Mouse (Mus musculus): Measurements from ENCODE around the gene Scarb1.

Gene Scarb1

DNA sequence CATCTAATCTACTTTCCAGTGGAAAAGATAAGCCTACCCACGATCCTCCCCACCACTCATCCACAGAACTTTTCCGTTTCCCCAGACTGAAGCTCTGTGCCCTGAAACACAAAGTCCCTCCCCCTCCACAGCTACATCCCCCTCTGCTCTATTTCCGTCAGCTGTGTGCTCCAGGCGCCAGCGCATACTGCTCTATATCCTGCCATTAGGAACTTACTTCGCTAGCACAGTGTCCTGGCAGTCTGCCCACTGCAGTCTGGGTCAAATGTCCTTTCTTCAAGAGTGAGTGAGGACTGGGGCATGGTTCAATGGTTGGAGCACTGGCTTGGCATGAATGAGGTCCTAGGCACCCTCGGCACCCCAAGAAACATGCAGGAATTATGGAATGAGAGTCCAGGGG lies 23.0 kb upstream of the Scarb1 start:
- peak; percentile 65 for DNase-seq

DNA sequence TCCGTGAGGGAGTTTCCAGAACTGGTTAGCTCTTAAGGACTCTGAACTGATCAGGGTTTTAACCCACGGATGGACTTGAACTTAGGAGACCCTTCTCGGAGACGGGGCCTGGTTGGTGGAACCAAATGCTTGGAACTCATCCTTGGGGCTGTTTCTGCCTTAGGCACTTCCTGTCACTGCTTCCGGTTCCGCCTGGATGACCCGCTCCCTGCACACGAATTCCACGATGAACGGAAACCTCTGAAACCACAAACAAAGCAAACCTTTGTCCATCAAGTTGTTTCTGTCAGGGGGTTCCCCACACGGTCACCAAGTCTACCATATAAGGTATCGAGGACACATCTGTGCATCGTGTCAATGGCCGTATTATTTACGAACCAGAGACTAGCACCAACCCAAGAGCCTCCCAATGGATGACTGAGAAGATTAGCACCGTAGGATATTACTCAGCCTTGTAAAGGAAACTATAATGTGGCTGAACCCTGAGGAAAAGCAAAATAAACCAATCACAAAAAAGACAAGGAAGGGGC lies 20.2 kb upstream of the Scarb1 start:
- DNase-seq, result peak; percentile 76

DNA sequence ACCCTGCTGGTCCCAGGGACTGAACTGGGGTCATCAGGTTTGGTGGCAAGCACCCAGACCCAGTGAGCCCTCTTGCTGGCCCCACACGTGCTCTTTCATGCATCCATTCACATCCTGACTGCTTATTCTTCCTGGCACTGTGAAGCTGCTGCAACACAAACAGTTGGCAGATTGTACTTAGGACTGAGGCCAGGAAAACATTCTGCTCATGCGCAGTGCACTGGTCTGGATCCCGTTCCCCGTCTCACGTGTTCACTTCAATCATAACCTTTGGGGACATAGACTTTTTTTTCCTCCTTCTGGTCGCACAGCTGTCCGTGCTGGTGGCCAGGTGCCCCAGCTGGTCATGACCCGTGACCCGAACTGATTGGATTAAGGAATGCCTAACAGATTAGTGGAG lies 19.7 kb upstream of the Scarb1 start:
- peak; percentile 82 for DNase-seq

DNA sequence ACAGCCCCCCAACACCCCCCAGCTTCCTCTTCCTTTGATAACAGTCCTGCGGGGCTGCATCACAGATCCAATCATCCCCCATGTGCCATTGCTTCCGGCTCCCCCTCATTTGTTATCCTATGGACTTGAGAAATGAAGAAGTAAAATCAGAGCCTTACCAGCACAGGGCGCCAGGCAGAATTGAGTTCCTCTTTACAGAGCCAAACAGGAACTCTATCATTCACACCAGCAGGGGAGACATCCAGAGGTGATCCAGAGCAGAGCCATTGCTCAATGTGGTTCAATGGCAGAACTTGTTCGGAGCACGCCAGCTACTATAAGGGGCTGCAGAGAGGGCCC lies 17.3 kb upstream of the Scarb1 start:
- no peak for DNase-seq

DNA sequence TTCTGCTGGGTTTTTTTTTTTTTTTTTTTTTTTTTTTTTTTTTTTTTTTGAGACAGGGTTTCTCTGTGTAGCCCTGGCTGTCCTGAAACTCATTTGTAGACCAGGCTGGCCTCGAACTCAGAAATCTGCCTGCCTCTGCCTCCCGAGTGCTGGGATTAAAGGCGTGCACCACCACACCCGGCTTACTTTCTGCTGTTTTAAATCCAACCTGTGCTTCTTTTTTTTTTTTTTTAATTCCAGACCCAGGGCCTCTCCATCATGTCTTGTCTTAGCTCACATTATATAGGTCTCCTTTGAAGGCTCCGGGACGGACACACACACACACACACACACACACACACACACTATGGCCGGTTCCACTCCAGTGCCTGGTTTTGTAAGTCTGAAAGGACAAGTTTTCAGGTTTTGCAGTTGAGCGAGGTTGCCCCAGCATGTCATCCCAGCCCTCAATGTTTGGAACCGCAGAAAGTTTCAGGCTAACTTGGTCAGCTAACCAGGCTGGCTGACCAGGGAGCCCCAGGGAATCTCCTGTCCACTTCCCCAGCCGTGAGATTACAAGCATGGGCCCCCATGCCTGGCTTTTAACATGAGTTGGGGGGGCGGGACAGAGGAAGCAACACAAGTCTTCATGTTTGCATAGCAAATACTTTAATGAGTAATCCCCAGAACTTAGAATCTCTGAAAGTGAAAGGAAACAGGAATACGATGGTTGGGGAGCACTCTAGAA lies 16.8 kb upstream of the Scarb1 start:
- DNase-seq, result no peak

DNA sequence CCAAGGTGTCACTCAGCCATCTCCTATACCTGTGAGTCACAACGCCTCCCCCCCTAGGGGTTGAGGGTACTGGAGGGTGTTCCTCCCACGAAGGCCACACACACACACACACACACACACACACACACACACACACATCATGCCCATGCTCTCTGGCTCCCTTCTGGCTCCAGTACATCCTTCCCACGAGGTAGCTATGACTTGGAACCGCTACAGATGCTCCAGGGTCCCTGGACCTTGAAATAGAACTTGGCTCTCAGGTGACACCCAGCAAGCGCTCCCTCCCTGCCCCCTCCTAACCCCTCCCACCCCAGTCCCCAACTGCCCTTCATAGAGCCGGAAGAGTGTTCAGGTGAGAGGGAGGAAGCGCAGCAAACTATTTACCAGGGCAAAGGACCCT lies 14.8 kb upstream of the Scarb1 start:
- DNase-seq, result no peak

DNA sequence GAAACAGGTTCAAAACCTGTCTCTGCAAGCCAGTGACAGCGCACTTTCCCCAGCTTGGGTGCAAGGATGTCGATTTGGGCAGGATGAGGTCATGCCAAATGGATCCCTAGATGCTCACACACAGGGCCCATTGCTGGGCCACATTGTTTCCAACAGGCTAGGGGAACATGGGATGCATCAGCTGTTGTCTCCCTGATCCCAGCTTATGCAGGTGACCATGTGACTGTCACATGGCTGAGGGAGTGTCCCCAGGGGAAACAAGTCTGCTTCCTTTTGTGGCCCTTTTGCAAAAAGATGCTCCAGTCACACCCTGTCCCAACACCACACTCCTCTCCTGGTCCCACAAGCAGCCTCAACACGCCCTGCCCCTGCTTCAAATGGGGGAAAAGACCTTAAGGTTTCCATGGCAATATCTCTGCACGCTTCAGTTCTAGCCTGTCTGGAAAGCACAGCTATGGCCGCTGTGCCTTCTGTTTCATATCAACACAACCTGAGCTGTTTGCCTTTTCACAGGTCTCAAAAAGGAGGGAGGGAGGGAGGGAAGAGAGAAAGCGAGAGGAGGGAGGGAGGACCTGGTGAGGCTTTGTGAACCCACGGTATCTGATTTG lies 14.1 kb upstream of the Scarb1 start:
- peak; percentile 40 for DNase-seq

DNA sequence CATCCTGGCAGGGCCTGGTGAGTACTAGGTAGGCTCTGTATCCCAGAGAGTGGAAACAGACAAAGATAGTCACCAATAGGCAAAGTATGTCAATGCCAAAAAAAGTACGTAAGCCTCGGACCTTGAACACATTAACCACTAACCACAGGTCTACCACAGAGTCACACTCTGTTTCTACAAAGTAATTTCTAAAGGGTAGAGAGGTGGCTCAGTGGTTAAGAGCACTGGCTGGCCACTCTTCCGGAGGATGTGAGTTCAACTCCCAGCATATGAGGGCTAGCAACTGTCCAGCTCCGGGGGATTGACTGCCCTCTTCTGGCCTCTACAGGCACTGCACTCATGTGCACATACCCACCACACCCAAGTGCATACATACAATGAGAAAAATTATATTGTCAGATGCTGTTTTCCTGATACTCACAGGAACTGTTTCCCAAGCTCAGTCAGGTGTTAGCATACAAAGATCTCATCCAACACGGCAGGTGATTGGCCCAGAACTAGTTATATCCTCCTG lies 11.9 kb upstream of the Scarb1 start:
- no peak for DNase-seq

DNA sequence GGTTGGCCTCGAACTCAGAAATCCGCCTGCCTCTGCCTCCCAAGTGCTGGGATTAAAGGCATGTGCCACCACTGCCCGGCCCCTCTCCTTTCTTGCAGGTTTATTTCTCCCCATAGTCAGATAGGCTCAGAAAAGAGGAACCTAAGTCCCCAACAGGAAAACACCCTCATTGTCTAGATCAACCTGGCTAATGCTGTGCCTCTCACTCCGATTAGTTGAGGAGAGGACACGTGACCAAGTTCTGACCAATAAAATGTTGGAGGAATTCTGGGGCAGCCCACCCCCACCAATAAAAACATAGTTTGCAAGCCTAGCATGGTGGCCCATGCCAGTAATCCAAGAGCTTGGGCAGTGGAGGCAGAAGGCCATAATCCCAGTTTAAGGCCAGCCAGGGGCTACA lies 11.0 kb upstream of the Scarb1 start:
- no peak for DNase-seq

DNA sequence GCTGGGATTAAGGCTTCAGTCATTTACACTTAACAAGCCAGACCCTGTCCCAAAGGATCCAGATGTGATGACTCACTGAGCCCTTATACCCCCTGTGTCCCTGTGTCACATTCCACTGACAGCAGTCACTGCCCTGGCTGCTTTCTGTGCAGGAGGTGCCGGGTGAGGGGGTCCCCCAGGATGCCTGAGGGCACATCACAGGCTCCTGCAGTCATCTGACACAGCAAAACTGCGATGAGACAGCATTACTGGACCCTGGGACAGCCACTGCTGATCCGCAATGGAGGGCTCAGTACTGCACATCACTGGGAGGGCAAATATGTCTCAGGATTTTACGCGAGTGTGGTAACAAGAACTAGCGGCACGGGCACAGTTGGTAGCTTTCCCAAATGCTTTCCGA lies 10.2 kb upstream of the Scarb1 start:
- peak; percentile 32 for DNase-seq

DNA sequence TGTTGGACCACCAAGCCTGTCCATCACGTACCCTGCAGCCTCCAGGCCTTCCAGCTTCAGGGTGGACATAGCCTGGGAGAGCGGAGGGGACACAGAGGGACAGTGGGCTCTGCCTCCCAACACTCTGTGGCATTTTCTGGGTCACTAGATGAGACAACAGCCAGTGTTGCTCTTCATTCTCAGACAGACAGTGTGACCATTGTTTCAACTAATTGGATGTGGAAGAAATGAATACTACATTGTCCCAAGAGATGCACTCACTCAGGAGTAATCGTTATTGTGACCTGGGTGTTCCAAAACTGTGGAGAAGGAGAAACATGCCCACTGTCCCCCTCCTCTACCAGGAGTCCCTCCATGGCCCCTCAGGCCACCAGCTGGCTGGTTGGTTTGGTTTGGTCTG lies 8.5 kb upstream of the Scarb1 start:
- peak; percentile 98 for DNase-seq

DNA sequence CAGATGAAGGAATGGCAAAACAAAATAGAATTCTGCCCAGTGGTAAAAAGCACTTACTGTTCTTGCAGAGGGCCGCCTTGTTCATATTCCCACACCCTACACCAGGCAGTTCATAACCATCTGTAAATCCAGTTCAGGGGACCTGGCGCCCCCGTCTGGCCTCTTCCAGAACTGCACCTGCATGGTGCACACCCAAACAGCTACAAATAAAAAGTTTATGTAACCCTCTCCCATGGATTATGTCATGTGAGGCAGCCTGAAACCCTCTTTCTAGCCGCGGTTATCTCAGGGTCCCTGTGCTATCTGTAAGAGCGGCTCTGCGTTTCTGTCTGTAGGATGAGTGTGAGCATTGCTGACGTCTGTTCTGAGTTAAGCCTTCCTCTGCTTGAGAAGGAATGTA lies 7.6 kb upstream of the Scarb1 start:
- peak; percentile 72 for DNase-seq

DNA sequence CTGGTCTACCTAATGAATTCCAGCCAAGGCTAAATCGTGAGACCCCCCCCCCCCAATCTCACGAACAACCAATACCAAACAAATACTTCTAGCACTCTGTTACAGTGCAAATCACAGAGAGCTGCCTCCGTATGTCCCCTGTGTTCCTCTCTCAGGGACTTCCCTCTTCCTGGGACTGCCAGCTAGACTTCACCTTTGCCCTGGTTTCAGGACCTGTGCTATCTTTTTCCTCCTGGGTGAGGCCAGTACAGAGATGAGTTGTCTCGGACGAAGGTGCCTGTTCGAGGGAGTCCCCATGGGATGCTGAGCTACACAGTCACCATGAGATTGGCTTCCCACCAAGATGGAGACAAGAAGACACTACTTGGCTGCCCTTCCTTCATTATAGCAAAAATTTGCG lies 7.2 kb upstream of the Scarb1 start:
- no peak for DNase-seq

DNA sequence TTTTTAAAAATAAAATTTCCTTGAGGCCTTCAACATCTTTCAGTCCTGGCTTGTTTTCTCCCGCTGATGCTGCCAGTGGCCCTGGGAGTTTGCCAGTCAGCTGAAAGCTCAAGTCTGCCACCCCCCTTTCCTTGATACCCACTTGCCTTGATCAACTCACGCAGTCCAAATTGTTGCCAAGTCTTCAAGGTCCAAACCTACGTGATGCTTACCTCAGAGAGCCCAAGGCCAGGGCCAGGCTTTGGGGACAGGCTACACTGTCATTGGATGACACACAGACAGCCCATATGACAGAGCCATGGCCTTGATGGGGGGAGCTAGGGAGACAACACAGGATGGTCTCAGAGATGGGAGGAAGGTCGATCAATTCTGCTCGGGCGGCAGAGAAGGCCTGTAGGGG lies 3.4 kb upstream of the Scarb1 start:
- DNase-seq, result no peak

DNA sequence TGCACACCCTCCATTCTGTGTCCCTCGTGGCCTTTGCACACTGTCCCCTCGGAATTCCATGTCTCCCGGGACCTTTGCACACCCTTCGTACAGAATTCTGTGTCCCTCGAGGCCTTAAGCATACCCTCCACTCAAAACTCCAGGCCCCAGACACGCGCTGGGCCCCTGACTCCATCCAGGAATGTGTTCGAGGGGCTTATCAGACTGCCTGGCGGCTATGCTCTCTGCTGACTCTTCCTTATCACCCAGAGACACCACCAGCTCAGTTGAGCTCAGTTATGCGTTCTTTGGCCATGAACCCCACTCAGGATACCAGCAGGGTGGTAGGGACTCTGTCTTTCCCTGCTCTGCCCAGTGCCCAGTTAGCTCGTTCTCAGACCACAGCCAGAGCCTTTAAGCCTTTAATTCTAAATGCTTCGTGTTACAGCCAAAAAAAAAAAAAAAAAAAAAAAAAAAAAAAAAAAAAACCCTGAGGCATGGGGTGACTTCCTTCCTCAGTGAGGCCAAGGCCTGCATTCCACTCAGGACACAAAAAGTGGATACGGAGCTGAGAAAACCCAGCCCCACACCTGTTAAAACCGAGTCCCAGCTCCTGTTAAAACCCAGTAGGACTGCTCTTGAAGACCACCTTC lies 681 bp upstream of the Scarb1 start:
- DNase-seq, result no peak

DNA sequence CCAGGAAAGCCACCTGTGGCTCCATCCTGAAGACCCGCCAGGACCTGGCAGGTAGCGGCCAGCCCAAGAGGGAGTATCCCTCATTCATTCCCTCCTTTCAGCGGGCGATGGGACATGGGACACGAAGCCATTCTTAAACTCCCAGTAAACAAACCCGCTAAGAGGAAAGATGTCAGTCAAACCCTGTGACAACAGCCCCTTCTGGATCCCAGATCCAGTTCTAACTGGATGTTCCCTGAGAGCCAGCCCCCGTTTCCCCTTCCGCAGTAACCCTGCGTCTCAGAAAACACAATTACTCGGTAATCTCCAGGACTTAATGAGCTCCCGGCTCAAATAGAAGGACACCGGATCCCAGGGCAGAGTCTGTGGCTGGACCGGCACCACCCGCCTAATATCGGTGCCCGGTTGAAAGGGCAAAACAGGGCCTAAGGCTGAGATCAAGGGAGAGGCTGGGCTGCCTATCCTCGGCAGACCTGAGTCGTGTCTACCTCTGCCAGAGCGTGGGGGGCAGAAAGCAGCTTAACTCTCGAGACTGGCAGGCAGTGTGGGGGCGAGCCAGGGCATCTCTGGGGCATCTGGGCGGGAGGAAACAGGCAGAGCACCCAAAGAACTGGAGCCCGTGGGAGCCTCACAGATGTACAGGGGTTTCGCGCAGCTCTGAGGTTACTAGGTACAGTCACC lies 903 bp downstream of the Scarb1 start:
- DNase-seq, result peak; percentile 63

DNA sequence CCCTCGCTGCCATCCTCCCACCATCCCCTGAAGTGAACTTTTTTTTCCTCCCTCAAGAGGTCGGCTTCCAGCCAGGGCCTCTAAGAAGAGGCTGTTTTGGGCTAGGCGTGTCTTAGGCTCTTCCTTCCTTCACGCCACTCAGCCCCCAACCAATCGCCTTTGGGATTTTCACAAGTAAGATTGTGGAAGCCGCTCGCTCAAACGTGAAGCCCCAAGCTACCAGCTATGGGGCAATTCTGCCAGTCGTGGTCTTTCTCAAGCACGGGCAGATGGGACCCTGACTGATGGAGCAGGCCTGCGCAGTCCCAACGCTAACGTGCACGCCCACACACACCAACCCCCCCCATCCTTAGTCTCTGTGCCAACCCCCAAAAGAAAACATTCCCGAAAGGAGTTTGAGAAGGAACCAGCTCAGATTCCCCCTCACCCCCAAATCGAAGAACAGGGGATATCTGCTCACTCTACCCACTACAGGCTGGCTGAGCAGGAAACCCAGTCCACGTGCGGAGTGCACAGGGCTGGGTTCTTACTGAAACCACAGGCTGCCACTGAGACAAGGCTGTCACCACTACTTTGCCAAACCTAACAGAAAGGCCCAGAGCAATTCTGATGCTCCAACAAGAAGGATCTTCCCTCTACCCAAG lies 1.7 kb downstream of the Scarb1 start:
- DNase-seq, result peak; percentile 65

DNA sequence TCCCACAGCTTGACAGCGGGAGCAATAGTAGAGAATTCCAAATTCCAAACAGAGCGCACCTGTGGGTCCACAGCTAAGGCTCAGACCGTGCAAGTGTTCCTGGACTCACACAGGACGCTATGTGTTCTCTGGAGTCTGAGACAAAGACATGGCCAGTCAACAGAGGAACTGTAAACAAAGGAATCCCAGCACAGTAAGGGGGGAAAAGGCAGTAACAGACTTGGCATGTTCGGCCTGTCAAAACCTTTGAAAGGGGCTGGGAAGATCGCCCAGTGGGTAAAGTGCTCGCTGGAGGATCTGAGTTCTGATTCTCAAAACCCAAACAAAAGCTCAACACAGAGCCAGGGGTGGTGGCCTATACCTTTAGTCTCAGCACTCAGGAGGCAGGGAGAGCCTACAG lies 3.4 kb downstream of the Scarb1 start:
- DNase-seq, result no peak

DNA sequence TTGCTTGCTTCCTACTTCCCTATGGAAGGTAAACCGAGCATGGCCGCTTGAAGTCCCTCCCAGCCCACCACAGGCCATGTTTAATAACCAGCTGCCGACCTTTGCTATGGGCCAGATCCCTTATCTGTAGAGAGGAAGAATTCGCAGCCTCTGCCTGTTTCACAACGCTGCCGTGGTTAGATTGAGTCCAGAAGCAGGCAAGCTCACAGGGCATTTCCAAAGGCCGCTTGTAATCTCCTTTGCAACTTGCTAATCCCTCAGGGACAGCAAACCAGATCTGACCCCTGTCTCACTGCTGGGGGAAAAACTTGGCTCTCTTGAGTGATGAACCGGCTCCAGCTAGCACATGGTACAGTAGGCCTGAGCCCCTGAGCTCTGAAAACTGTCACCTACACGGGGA lies 3.9 kb downstream of the Scarb1 start:
- DNase-seq, result peak; percentile 59

DNA sequence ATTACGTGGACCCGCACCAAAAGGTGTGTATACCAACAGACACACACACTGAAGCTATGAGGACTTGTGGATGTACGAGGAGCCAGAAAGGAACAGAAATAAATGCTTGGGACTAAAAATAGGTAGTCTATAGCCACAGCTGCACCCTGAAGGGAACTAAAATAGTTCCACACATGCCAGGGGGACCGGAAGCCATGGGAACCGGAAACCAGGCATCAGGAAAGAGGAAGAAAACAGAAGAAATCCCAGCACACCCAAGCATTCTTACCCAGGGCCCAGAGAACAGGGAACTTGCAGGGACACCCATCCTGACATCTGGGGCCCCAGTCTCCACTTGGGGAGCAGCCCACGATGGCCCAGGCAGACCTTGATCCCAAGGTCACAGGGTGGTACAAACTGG lies 7.9 kb downstream of the Scarb1 start:
- no peak for DNase-seq

DNA sequence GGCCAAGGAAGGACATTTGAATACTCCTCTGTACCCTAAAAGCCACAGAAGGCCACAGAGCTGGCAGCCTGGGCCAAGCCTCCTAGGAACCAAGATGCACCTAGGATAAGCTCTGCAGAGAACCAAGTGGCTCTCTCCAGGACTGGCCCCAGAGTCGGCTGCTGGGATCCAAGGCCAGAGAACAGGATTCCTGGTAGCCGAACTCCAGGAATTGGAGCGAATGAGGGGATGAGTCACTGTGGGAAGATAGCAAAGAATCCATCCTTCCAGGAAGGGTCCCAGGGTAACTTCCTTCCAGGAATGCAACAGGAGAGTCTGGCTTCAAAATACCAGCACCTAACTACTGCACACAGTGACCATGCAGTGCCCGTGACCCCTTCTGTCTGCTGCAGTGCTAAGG lies 8.6 kb downstream of the Scarb1 start:
- no peak for DNase-seq

DNA sequence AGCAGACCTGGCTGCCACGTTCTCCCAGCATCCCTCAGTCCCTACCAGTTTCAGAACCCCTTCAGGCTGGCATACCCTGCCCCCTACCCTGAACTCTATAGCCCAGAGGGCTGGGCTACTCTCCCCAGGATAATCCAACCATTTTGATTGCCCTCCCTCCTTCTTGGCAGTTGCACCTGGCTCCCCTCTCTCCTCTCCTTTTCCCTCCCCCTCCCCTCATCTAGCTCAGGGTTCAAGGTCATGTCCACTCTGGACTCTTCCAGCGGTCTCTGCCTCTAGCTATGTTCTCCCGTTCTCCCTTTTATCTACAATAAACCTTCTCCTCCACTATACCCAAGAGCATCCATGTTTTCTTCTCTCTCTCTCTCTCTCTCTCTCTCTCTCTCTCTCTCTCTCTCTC lies 9.1 kb downstream of the Scarb1 start:
- no peak for DNase-seq

DNA sequence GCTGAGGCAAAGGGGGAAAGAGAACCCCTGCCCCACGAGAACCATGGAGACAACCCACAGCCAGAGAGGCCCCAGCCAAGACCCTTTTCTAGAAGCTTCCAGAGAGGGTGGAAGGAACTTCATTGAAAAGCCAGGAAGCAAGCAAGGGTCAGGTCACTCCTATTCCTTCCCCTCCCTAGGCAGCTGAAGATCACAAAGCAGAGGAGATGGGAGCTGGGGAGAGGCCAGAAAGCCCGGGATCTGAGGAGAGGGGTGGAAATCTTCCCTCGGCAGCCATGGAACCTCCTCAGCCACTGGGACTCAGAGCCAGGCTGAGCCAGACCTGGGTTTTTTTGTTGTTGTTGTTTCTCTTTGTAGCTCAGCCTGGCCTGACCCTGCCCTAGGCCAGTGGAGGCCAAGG lies 9.8 kb downstream of the Scarb1 start:
- DNase-seq, result no peak

Measured in retina, postnatal 1 day (tissue).